Mouse (Mus musculus): ENCODE results near the gene Luzp4. TPM values are rescaled to one million over a fixed set of nuclear protein-coding genes. Genes with fewer than 3 reads are reported as not detected.
"Not testable (repeated sequence)": the region's sequence is repeated elsewhere in the genome, so short reads cannot be mapped to it uniquely, and the experiment has no call there.

The Luzp4 gene
- not detected for total RNA-seq (2021)

GRCm38 (mm10) chrX:148857340-148857739 is at the start of gene Luzp4:
TSS of gene Luzp4 (plus strand) at chrX:148857640.
- not testable (repeated sequence) for DNase-seq

GRCm38 (mm10) chrX:148841801-148842200 is 15.6 kb upstream of the Luzp4 start:
- DNase-seq, result not testable (repeated sequence)

Other genes starting within 250 kb of the Luzp4 start
- not detected for gene Gm8334, start 242.5 kb upstream of the Luzp4 start, total RNA-seq (2021)
- not detected for gene Gm15127, start 194.0 kb upstream of the Luzp4 start, total RNA-seq (2021)
- not detected for gene Ott, start 216.6 kb downstream of the Luzp4 start, total RNA-seq (2021)